ENCODE assay signal across 8 mouse cellular contexts in the genomic region with DNA sequence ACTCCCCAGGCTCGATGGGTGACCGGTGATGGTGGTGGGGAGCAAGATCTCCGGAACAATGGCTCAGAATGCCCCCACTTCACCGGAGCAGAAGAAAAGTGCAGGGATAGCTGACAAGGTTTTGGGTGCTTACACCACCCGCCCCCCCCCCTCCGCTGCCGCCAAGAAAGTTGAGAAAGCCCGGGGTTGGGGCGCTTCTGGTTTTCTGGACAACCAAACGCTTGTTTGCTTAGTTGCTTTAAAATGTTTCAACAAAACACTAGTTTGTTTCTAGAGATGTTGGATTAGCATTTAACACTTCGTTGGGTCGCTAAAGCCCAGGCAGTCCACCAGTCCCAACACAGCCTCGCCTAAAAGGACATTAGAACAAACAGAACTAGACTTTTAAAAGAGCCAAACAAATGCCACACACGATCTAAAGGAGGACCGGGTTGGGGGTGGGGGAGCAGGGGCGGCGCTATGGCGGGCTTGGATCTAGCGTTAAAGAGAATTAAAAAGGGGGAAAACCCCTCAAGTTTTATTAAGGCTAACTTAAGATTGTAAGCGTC. TPM values are rescaled to one million over a fixed set of nuclear protein-coding genes. Genes with fewer than 3 reads are reported as not detected.
A peak's percentile ranks its signal among the peaks of the same experiment; 100 is the strongest.
DNase-seq lines count a peak whose midpoint lies in the region; ATAC-seq and TF ChIP-seq lines count a peak whose summit lies in the region.

No protein-coding gene starts in this region.

- TF ChIP-seq POLR2A in limb, embryonic 14.5 days (IDR thresholded peaks at IDR 0.05; ENCODE audit: borderline replicate concordance, extremely low read depth, insufficient read depth, insufficient read length) = 0 out of 2 replicates have a peak, but pooled peaks have one; percentile 5

- peak overlapping the region; percentile 85 for H3K4me2 ChIP-seq in heart, embryonic 12.5 days
- H3K4me2 ChIP-seq in forebrain, embryonic 12.5 days = peak overlapping the region; percentile 85
- peak overlapping the region; percentile 94 for H3K4me2 ChIP-seq in limb, embryonic 14.5 days (replicated peaks; ENCODE audit: low read depth, low read length, severe bottlenecking)
- peak overlapping the region; percentile 76 for H3K4me2 ChIP-seq in stomach, embryonic 14.5 days (replicated peaks; ENCODE audit: low read depth, low read length)

- peak overlapping the region; percentile 97 for H3K27ac ChIP-seq in heart, embryonic 12.5 days (ENCODE audit: poor library complexity, severe bottlenecking)
- H3K27ac ChIP-seq in forebrain, embryonic 12.5 days = peak overlapping the region; percentile 95
- H3K27ac ChIP-seq in limb, embryonic 14.5 days (replicated peaks; ENCODE audit: low read depth, low read length) = peak overlapping the region; percentile 96
- H3K27ac ChIP-seq in stomach, embryonic 14.5 days (ENCODE audit: low read length) = peak overlapping the region; percentile 96

- intact Hi-C loops in heart, postnatal 14 days (cut with DNase I) = loop anchor here (5.0 kb wide), 3 partner anchors 70 to 355 kb away; no protein-coding TSS in a partner anchor

- H3K27me3 ChIP-seq in heart, embryonic 12.5 days (replicated peaks) = no peaks in the 10 kb centered on the region
- H3K27me3 ChIP-seq in E14TG2a.4 (ENCODE audit: insufficient read depth, low read length) = no peaks in the 10 kb centered on the region
- H3K27me3 ChIP-seq in forebrain, embryonic 12.5 days = peaks cover 22% of the 10 kb centered on the region
- no peaks in the 10 kb centered on the region for H3K27me3 ChIP-seq in limb, embryonic 14.5 days (ENCODE audit: control insufficient read depth, insufficient read depth, low read length)
- H3K27me3 ChIP-seq in stomach, embryonic 14.5 days (ENCODE audit: control insufficient read depth, insufficient read depth, low read length) = no peaks in the 10 kb centered on the region

- no peak for DNase-seq in heart, postnatal 14 days
- DNase-seq in limb, embryonic 14.5 days (ENCODE audit: low spot score) = peak; percentile 15
- no peak for DNase-seq in thymus, postnatal 25 days
- DNase-seq in urinary bladder, postnatal 4 days (ENCODE audit: low spot score in 2 of 2) = no peak

- peak overlapping the region; percentile 76 for H3K9ac ChIP-seq in heart, embryonic 12.5 days
- H3K9ac ChIP-seq in forebrain, embryonic 12.5 days = peak overlapping the region; percentile 84
- H3K9ac ChIP-seq in limb, embryonic 14.5 days (ENCODE audit: low read depth, low read length, severe bottlenecking) = peak overlapping the region; percentile 91
- H3K9ac ChIP-seq in stomach, embryonic 14.5 days (replicated peaks; ENCODE audit: low read depth, low read length) = peak overlapping the region; percentile 67

- under 1% methylated on average over 20 of the region's 20 CpGs for WGBS in heart, embryonic 12.5 days
- under 1% methylated on average over 20 of the region's 20 CpGs for WGBS in forebrain, embryonic 12.5 days
- under 1% methylated on average over 20 of the region's 20 CpGs for WGBS in limb, embryonic 14.5 days
- under 1% methylated on average over 20 of the region's 20 CpGs for WGBS in stomach, embryonic 14.5 days

- peaks cover 11% of the 10 kb centered on the region for H3K4me1 ChIP-seq in heart, embryonic 12.5 days (replicated peaks)
- H3K4me1 ChIP-seq in E14TG2a.4 (replicated peaks; ENCODE audit: low read depth, low read length) = peaks cover 36% of the 10 kb centered on the region
- H3K4me1 ChIP-seq in forebrain, embryonic 12.5 days = peaks cover 46% of the 10 kb centered on the region
- H3K4me1 ChIP-seq in limb, embryonic 14.5 days (ENCODE audit: control insufficient read depth, insufficient read depth, low read length) = peaks cover 14% of the 10 kb centered on the region
- peaks cover 14% of the 10 kb centered on the region for H3K4me1 ChIP-seq in stomach, embryonic 14.5 days (ENCODE audit: control insufficient read depth, insufficient read depth, low read length)

- no peak for TF ChIP-seq CTCF in E14TG2a.4 (conservative IDR thresholded peaks at IDR 0.05; ENCODE audit: low read length)

- no peak for ATAC-seq in heart, embryonic 12.5 days (ENCODE audit: insufficient number of reproducible peaks, low FRiP score)
- peak; percentile 39 for ATAC-seq in forebrain, embryonic 12.5 days (ENCODE audit: low FRiP score)
- peak; percentile 16 for ATAC-seq in limb, embryonic 14.5 days (ENCODE audit: low FRiP score, low read depth)
- ATAC-seq in stomach, embryonic 14.5 days (ENCODE audit: insufficient number of reproducible peaks, insufficient read depth, low FRiP score, low read depth) = no peak

- no peaks in the 10 kb centered on the region for H3K9me3 ChIP-seq in heart, embryonic 12.5 days (replicated peaks)
- no peaks in the 10 kb centered on the region for H3K9me3 ChIP-seq in E14TG2a.4 (ENCODE audit: low read length)
- H3K9me3 ChIP-seq in forebrain, embryonic 12.5 days = no peaks in the 10 kb centered on the region
- H3K9me3 ChIP-seq in limb, embryonic 14.5 days (ENCODE audit: control insufficient read depth, low read length) = no peaks in the 10 kb centered on the region
- no peaks in the 10 kb centered on the region for H3K9me3 ChIP-seq in stomach, embryonic 14.5 days (ENCODE audit: control insufficient read depth, low read depth, low read length)

- peak overlapping the region; percentile 92 for H3K4me3 ChIP-seq in heart, embryonic 12.5 days
- peak overlapping the region; percentile 97 for H3K4me3 ChIP-seq in E14TG2a.4 (replicated peaks; ENCODE audit: low read length)
- H3K4me3 ChIP-seq in forebrain, embryonic 12.5 days (replicated peaks) = peak overlapping the region; percentile 65
- H3K4me3 ChIP-seq in limb, embryonic 14.5 days (replicated peaks; ENCODE audit: low read length) = peak overlapping the region; percentile 73
- H3K4me3 ChIP-seq in stomach, embryonic 14.5 days (ENCODE audit: low read depth, low read length) = peak overlapping the region; percentile 53

- H3K36me3 ChIP-seq in heart, embryonic 12.5 days = peaks cover 11% of the 10 kb centered on the region
- H3K36me3 ChIP-seq in E14TG2a.4 (ENCODE audit: insufficient read depth, low read length) = peaks cover 20% of the 10 kb centered on the region
- H3K36me3 ChIP-seq in forebrain, embryonic 12.5 days (replicated peaks) = no peaks in the 10 kb centered on the region
- H3K36me3 ChIP-seq in limb, embryonic 14.5 days (ENCODE audit: control insufficient read depth, insufficient read depth, low read length) = peaks cover 8% of the 10 kb centered on the region
- H3K36me3 ChIP-seq in stomach, embryonic 14.5 days (ENCODE audit: control insufficient read depth, insufficient read depth, low read length) = peaks cover 6% of the 10 kb centered on the region; the same call in 1 of the 2 replicates

RNA-seq across cellular contexts. Expression of a gene that starts 0.6 kb away (rescaled TPM):
- 52.6 and 57.1 TPM in 2 replicates for polyA plus RNA-seq in heart, embryonic 12.5 days (2016; fragmentation: Nextera tagmentation; extraction: Ambion mirVana)
- 10 to 100 TPM; 20.9 to 26.1 TPM for total RNA-seq in heart, postnatal 14 days (2021)
- 37.1 and 40.0 TPM in 2 replicates for polyA plus RNA-seq in forebrain, embryonic 12.5 days (2016; fragmentation: Nextera tagmentation; extraction: Ambion mirVana)
- 60.2 and 78.3 TPM in 2 replicates for polyA plus RNA-seq in limb, embryonic 14.5 days (2012; rRNA removed)
- polyA plus RNA-seq in limb, embryonic 14.5 days (2014; fragmentation: Nextera tagmentation; extraction: Ambion mirVana) = 64.7 and 67.7 TPM in 2 replicates
- polyA plus RNA-seq in stomach, embryonic 14.5 days (2014; fragmentation: Nextera tagmentation; extraction: Ambion mirVana) = 41.2 and 41.8 TPM in 2 replicates

Comparison
In these comparisons a context has a peak if more than half of its experiments do, and no peak if none do; other contexts are left out.
1. ATAC-seq: peak in forebrain, embryonic 12.5 days (single experiment) and limb, embryonic 14.5 days (single experiment); none in heart, embryonic 12.5 days (single experiment) and stomach, embryonic 14.5 days (single experiment).
2. Peak in every context shown above with its lines, with median percentiles within 50 percentile points of each other: H3K27ac ChIP-seq, H3K4me2 ChIP-seq, H3K4me3 ChIP-seq and H3K9ac ChIP-seq.